Mouse (Mus musculus) embryonic facial prominence, embryonic 11.5 days (tissue): ENCODE measurements at regions not wholly inside any gene's neighbourhood (a gene's known extent, or its start where the extent isn't known, plus 50 kb on each side); places are given as distances from the start of the nearest gene placed in this dataset.

ENCODE experiments used
- ATAC-seq: fragments of 200-750 bp; cut with Nextera tagmentation; replicated peaks from 2 replicates; pipeline ENCODE4 v1.8.0; 2017; ENCODE audit warnings: low read depth; ENCODE audit not compliant: insufficient number of reproducible peaks, low FRiP score, low TSS enrichment
- DNase-seq: peaks from one replicate; pipeline ENCODE4 v3.0.0-alpha.2; 2015; ENCODE audit warnings: low spot score
- H3K27ac ChIP-seq: fragments of 300-500 bp; sonication (generic); replicated peaks from 2 replicates; pipeline ENCODE4 v1.5.1; 2014; ENCODE audit warnings: mild to moderate bottlenecking, low read depth, low read length, control low read depth
- H3K27me3 ChIP-seq: fragments of 300-500 bp; sonication (generic); 2 replicates; pipeline ENCODE4 v1.6.1; 2014; ENCODE audit warnings: mild to moderate bottlenecking, low read length, moderate library complexity, mixed read lengths; ENCODE audit not compliant: control insufficient read depth, insufficient read depth
- H3K36me3 ChIP-seq: fragments of 300-500 bp; sonication (generic); replicated peaks from 2 replicates; pipeline ENCODE4 v1.6.1; 2014; ENCODE audit warnings: low read depth, mild to moderate bottlenecking, low read length, moderate library complexity, mixed read lengths; ENCODE audit not compliant: control insufficient read depth, insufficient read depth
- H3K4me1 ChIP-seq: fragments of 300-500 bp; sonication (generic); 2 replicates; pipeline ENCODE4 v1.6.1; 2014; ENCODE audit warnings: low read length, mixed read lengths; ENCODE audit not compliant: control insufficient read depth, insufficient read depth
- H3K4me2 ChIP-seq: fragments of 300-500 bp; sonication (generic); 2 replicates; pipeline ENCODE4 v1.6.1; 2014; ENCODE audit warnings: low read depth, mild to moderate bottlenecking, control low read depth, low read length, moderate library complexity
- H3K4me3 ChIP-seq: fragments of 300-500 bp; sonication (generic); 2 replicates; pipeline ENCODE4 v1.5.1; 2014; ENCODE audit warnings: low read depth, low read length, control low read depth
- H3K9ac ChIP-seq: fragments of 300-500 bp; sonication (generic); replicated peaks from 2 replicates; pipeline ENCODE4 v1.6.1; 2014; ENCODE audit warnings: mild to moderate bottlenecking, control low read depth, low read length
- H3K9me3 ChIP-seq: fragments of 300-500 bp; sonication (generic); replicated peaks from 2 replicates; pipeline ENCODE4 v1.6.1; 2016; ENCODE audit warnings: mild to moderate bottlenecking, low read length, inconsistent platforms, mixed read lengths; ENCODE audit not compliant: control insufficient read depth
- WGBS: fragments of 180-500 bp; shearing (Covaris S2); extraction: QIAGEN DNeasy Blood & Tissue Kit; methylation state at CpG from one replicate; pipeline ENCODE4 v1.1.7; 2014; 5-methylcytosine and 5-hydroxymethylcytosine counted together

DNA sequence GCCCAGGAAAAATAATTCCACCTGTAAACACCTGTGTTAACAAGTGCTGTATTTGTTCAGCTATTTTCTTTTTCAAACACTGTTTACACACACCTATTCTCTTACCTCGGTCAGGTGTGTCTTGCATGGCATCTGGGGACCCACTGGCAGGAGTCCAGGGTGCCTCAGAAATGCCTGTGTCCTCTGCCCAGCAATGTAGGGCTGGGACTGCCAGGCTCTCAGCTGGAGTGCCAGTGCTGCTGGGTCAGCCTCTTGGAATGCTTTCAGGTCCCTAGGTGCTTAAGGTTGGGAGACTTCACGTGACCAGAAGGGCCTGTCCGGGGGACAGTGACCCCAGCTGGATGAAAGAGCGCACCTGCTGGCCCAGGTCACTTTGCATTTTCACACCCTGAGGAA is 112.4 kb upstream of the Id2 start:
- ATAC-seq = no peak
- H3K9me3 ChIP-seq = no peaks in the 10 kb centered on the region
- WGBS = 33% methylated on average over 4 of the region's 4 CpGs
- H3K4me2 ChIP-seq = no peak overlapping the region
- no peaks in the 10 kb centered on the region for H3K27me3 ChIP-seq
- no peak for DNase-seq
- H3K4me3 ChIP-seq = no peak overlapping the region
- H3K27ac ChIP-seq = no peak overlapping the region
- H3K36me3 ChIP-seq = no peaks in the 10 kb centered on the region
- no peak overlapping the region for H3K9ac ChIP-seq
- peaks cover 5% of the 10 kb centered on the region for H3K4me1 ChIP-seq

GRCm38 (mm10) chr12:25208670-25209332 is 111.9 kb upstream of the Id2 start:
- no peak; the same call in 1 of the 2 replicates for ATAC-seq
- H3K27ac ChIP-seq = no peak overlapping the region
- peaks cover 5% of the 10 kb centered on the region for H3K4me1 ChIP-seq
- no peak overlapping the region for H3K4me2 ChIP-seq
- no peaks in the 10 kb centered on the region for H3K27me3 ChIP-seq
- H3K9me3 ChIP-seq = no peaks in the 10 kb centered on the region
- H3K36me3 ChIP-seq = no peaks in the 10 kb centered on the region
- H3K4me3 ChIP-seq = no peak overlapping the region
- no peak for DNase-seq
- no peak overlapping the region for H3K9ac ChIP-seq
- WGBS = 27% methylated on average over 11 of the region's 11 CpGs

DNA sequence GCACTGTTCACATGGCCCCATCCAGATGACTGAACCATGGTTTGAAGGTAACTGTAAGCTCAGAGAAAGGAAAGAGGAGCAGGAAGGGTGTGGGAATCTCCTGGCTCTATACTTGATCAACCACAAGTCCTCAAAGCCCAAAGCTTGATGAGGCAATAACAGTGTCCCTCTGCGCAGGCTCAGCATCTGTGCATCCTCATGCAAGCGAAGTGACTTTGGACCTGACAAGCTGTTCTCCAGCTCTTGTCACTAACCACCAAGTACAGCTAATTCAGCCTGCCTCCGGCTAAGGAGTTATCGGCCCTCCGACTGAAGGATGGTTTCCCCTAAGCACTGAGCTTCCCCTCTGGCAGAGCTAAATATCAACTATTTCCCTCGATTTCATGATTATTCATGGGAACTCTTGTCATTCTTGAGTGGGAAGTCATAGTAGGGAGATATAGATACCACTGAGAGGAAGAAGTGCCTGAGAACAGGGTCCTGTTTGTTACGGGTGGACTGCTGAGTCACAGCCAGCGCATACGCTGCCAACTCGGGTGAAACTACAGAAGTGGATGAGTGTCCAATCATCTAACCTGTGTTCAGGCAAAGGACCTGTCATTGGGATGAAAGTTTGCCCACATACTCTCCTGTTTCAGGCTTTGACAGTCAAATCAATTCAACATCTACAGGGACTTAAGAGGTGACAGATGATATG is 106.6 kb upstream of the Id2 start:
- Histone ChIP-seq H3K4me3 (no peak overlapping the region), H3K36me3 (no peaks in the 10 kb centered on the region), H3K4me2 (no peak overlapping the region), H3K27me3 (no peaks in the 10 kb centered on the region), H3K9me3 (no peaks in the 10 kb centered on the region), H3K27ac (no peak overlapping the region), H3K4me1 (no peaks in the 10 kb centered on the region), H3K9ac (no peak overlapping the region)
- WGBS = 89% methylated on average over 10 of the region's 10 CpGs
- ATAC-seq (no peak), DNase-seq (no peak)

DNA sequence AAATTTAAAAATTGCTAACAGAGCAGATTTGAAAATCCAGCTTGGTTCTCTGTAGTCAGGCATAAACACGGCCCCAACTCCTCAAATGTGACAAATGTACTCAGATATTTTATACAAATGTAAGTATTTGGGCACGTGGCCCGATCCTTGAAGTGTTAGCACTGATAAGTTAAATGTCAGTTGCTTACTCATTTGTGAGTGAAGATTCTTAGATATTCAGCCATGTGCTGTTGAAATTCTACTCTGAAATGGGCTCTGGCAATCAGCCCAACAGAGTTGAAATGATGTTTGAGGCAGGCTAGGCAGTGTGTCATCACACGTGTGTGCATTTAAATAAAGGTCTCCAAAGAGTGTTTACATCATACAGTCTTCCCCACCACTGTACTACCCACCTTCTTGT is 103.2 kb upstream of the Id2 start:
- WGBS = 92% methylated on average over 4 of the region's 4 CpGs

GRCm38 (mm10) chr12:25197757-25198156 is 100.8 kb upstream of the Id2 start:
- Histone ChIP-seq H3K9ac (no peak overlapping the region), H3K27me3 (no peaks in the 10 kb centered on the region), H3K9me3 (no peaks in the 10 kb centered on the region), H3K27ac (no peak overlapping the region), H3K4me2 (no peak overlapping the region), H3K36me3 (no peaks in the 10 kb centered on the region), H3K4me1 (no peaks in the 10 kb centered on the region; the same call in 1 of the 2 replicates), H3K4me3 (no peak overlapping the region)
- DNase-seq (peak; percentile 34), ATAC-seq (no peak)
- WGBS = 21% methylated on average over 4 of the region's 4 CpGs

More for the DNA sequence above, 103.2 kb upstream of the Id2 start:
- DNase-seq (no peak), ATAC-seq (no peak)
- Histone ChIP-seq H3K27ac (no peak overlapping the region), H3K9ac (no peak overlapping the region), H3K27me3 (no peaks in the 10 kb centered on the region), H3K4me1 (no peaks in the 10 kb centered on the region; the same call in 1 of the 2 replicates), H3K9me3 (no peaks in the 10 kb centered on the region), H3K4me3 (no peak overlapping the region), H3K36me3 (no peaks in the 10 kb centered on the region), H3K4me2 (no peak overlapping the region)

- H3K9ac ChIP-seq = no peak overlapping the region
- no peaks in the 10 kb centered on the region for H3K9me3 ChIP-seq
- DNase-seq = no peak
- H3K4me3 ChIP-seq = no peak overlapping the region
- H3K36me3 ChIP-seq = no peaks in the 10 kb centered on the region
- no peak overlapping the region for H3K4me2 ChIP-seq
- 96% methylated on average over 4 of the region's 4 CpGs for WGBS
- ATAC-seq = no peak
- H3K4me1 ChIP-seq = no peaks in the 10 kb centered on the region; the same call in 1 of the 2 replicates
- H3K27ac ChIP-seq = no peak overlapping the region
- no peaks in the 10 kb centered on the region for H3K27me3 ChIP-seq
Measured at GRCm38 (mm10) chr12:25196022-25196421, 99.1 kb upstream of the Id2 start.

DNA sequence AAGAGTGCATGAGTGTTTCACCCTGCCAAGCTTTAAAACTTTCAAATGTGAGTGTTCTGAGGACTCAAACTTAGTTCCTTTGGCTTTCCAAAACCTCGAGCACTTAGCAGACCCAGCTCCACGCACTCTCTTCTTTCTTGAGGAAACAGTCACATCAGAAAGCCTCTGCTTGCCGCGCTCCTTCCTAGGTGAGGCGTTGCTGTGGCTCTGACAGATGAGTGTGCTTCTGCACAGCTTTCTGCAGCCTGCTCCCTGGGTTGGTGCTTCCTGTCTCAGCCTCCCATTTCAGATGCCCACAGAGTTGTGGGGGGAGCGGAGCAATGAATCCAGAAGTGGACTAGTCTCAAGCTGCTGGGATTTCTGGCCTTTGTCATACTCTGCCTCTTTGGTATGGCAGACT is 95.3 kb upstream of the Id2 start:
- WGBS = 87% methylated on average over 6 of the region's 6 CpGs
- Histone ChIP-seq H3K27me3 (no peaks in the 10 kb centered on the region), H3K4me3 (no peak overlapping the region), H3K9ac (no peak overlapping the region), H3K36me3 (no peaks in the 10 kb centered on the region), H3K4me1 (no peaks in the 10 kb centered on the region; the same call in 1 of the 2 replicates), H3K27ac (no peak overlapping the region), H3K4me2 (no peak overlapping the region), H3K9me3 (no peaks in the 10 kb centered on the region)
- DNase-seq (no peak), ATAC-seq (no peak)

DNA sequence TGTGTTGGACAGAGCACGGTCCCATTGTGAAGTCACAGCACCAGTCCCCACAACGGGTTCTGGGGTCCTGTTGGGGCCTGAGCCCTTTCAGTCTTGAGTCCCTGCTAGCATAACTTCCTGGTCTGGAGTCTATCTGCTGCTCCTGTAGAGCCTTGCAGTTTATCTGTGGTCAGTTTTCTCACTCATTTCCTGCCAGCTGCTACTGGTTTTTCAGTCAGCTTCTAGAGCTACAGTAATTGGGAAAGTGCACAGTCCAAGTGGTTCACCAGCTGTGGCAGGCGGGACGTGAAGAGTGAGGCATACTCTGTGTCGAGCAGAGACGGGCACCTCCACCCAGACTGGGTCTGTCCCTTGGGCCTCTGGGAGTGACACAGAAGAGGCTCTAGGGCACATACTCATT is 93.4 kb upstream of the Id2 start:
- no peak for ATAC-seq
- Histone ChIP-seq H3K27me3 (no peaks in the 10 kb centered on the region), H3K4me2 (no peak overlapping the region), H3K4me3 (no peak overlapping the region), H3K9ac (no peak overlapping the region), H3K36me3 (no peaks in the 10 kb centered on the region), H3K27ac (no peak overlapping the region), H3K9me3 (no peaks in the 10 kb centered on the region), H3K4me1 (no peaks in the 10 kb centered on the region; the same call in 1 of the 2 replicates)
- peak; percentile 12 for DNase-seq
- 54% methylated on average over 6 of the region's 6 CpGs for WGBS
